Mouse (Mus musculus) heart, postnatal 0 days (tissue): ENCODE results near the gene Aaed1. TPM values are rescaled to one million over a fixed set of nuclear protein-coding genes. Genes with fewer than 3 reads are reported as not detected.
A peak's percentile ranks its signal among the peaks of the same experiment; 100 is the strongest.

Experiments used
- ATAC-seq: fragments of 200-750 bp; cut with Nextera tagmentation; 2 replicates; pipeline ENCODE4 v1.8.0; 2017; ENCODE audit warnings: low read depth, moderate number of reproducible peaks, moderate library complexity; ENCODE audit not compliant: insufficient read depth
- DNase-seq: peaks from one replicate; pipeline ENCODE4 v3.0.0-alpha.2; 2016; ENCODE audit warnings: low spot score
- H3K27ac ChIP-seq: fragments of 300-500 bp; sonication (generic); 2 replicates; pipeline ENCODE4 v1.5.1; 2014; ENCODE audit warnings: low read depth, mild to moderate bottlenecking
- H3K27me3 ChIP-seq: fragments of 300-500 bp; sonication (generic); 2 replicates; pipeline ENCODE4 v1.6.1; 2014; ENCODE audit warnings: low read length, mixed read lengths; ENCODE audit not compliant: control insufficient read depth, insufficient read depth
- H3K36me3 ChIP-seq: fragments of 300-500 bp; sonication (generic); replicated peaks from 2 replicates; pipeline ENCODE4 v1.6.1; 2014; ENCODE audit warnings: low read length, mixed read lengths; ENCODE audit not compliant: control insufficient read depth, insufficient read depth
- H3K4me1 ChIP-seq: fragments of 300-500 bp; sonication (generic); 2 replicates; pipeline ENCODE4 v1.6.1; 2014; ENCODE audit warnings: antibody characterized with exemption; ENCODE audit not compliant: control insufficient read depth, insufficient read depth
- H3K4me2 ChIP-seq: fragments of 300-500 bp; sonication (generic); 2 replicates; pipeline ENCODE4 v1.6.1; 2014; ENCODE audit warnings: low read depth, mild to moderate bottlenecking, low read length, moderate library complexity
- H3K4me3 ChIP-seq: fragments of 300-500 bp; sonication (generic); 2 replicates; pipeline ENCODE4 v1.5.1; 2014; ENCODE audit warnings: low read depth, low read length
- H3K9ac ChIP-seq: fragments of 300-500 bp; sonication (generic); replicated peaks from 2 replicates; pipeline ENCODE4 v1.6.1; 2014; ENCODE audit warnings: low read depth, low read length, mixed read lengths
- H3K9me3 ChIP-seq: fragments of 300-500 bp; sonication (generic); replicated peaks from 2 replicates; pipeline ENCODE4 v1.6.1; 2016; ENCODE audit warnings: low read length; ENCODE audit not compliant: control insufficient read depth
- CTCF ChIP-seq: IDR thresholded peaks from 2 replicates; pipeline ENCODE4 v1.5.1; 2016; ENCODE audit warnings: antibody characterized with exemption, control low read depth, low read depth
- EP300 ChIP-seq: IDR thresholded peaks from 2 replicates; pipeline ENCODE4 v1.6.1; 2016; ENCODE audit warnings: antibody characterized with exemption, low read depth
- WGBS: fragments of 180-500 bp; shearing (Covaris S2); extraction: QIAGEN DNeasy Blood & Tissue Kit; methylation state at CpG from one replicate; pipeline ENCODE4 v1.1.7; 2014; 5-methylcytosine and 5-hydroxymethylcytosine counted together
- polyA plus RNA-seq: library from polyadenylated mRNA; unstranded; fragments of >200 nt; fragmentation: Nextera tagmentation; extraction: Ambion mirVana; gene quantifications from 2 replicates; pipeline ENCODE4 v1.2.1, GENCODE M21; 2015
- total RNA-seq: library from RNA; depleted of rRNA; stranded (reverse); fragments of >200 nt; gene quantifications from 2 replicates; pipeline ENCODE4 v1.2.3, GENCODE M21; 2014; ENCODE audit warnings: low replicate concordance

Aaed1 gene
- total and polyA plus RNA-seq, 2 experiments from 2014 or later: 67.0 to 76.6 TPM

DNA sequence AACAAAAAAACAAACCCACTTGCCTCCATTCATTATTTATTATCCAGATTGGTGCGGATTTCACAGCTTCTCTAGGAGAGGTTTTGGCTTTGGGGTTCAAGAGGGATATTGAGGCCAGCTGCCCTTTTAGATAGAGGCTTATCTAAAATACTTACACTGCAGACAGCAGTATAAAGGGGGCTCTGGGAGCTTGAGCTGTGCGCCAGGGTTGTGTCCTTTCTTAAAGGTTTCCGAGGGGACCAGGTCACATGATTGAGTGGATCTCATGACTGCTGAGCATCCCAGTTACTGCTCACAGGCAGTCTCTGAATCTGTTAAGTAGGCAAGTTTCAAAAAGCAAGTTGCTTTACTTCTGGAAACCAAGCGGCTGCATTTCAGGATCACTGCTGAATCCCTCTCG lies 44.9 kb upstream of the Aaed1 start:
- Histone ChIP-seq H3K4me1 (no peaks in the 10 kb centered on the region), H3K9ac (no peak overlapping the region), H3K27ac (no peak overlapping the region), H3K36me3 (peaks cover 4% of the 10 kb centered on the region), H3K4me3 (no peak overlapping the region), H3K4me2 (no peak overlapping the region), H3K27me3 (no peaks in the 10 kb centered on the region), H3K9me3 (no peaks in the 10 kb centered on the region)
- TF ChIP-seq CTCF: no peak
- no peak for TF ChIP-seq EP300
- DNase-seq: no peak
- ATAC-seq: no peak
- 57% methylated on average over 5 of the region's 5 CpGs for WGBS

DNA sequence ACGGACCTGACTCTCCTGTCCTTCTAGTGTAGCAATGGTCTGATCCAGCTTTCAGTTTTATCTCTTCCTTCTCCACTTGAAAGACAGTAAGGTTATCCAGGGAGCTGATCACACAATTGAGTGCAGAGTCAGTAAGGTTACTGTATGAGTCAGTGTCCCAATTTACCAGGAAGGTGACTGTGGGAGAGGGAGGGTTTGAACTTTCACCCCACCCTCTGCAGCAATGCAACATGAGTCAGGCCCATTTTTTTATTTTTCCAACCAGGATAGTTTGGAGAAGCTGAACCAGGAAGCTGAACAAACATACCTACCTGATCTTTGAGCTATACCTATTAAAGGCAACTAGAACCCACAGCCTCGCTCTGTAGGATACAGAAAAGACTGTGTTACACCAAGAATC lies 37.0 kb upstream of the Aaed1 start:
- no peak overlapping the region for H3K4me3 ChIP-seq
- no peaks in the 10 kb centered on the region for H3K4me1 ChIP-seq
- no peaks in the 10 kb centered on the region for H3K36me3 ChIP-seq
- WGBS: 71% methylated on average over 2 of the region's 2 CpGs
- TF ChIP-seq EP300: no peak
- no peak for TF ChIP-seq CTCF
- DNase-seq (no peak), ATAC-seq (no peak)
- H3K9me3 ChIP-seq: no peaks in the 10 kb centered on the region
- H3K27ac ChIP-seq: no peak overlapping the region
- H3K4me2 ChIP-seq: no peak overlapping the region
- no peak overlapping the region for H3K9ac ChIP-seq
- H3K27me3 ChIP-seq: no peaks in the 10 kb centered on the region

GRCm38 (mm10) chr13:64344082-64344501 lies 31.6 kb upstream of the Aaed1 start:
- Histone ChIP-seq H3K27ac (peak overlapping the region; percentile 64), H3K36me3 (no peaks in the 10 kb centered on the region), H3K4me1 (no peaks in the 10 kb centered on the region), H3K4me2 (peak overlapping the region; percentile 86), H3K4me3 (peak overlapping the region; percentile 61), H3K9ac (peak overlapping the region; percentile 76), H3K27me3 (no peaks in the 10 kb centered on the region), H3K9me3 (no peaks in the 10 kb centered on the region)
- DNase-seq (peak; percentile 54), ATAC-seq (peak; percentile 84)
- WGBS: 2% methylated on average over 9 of the region's 9 CpGs
- TF ChIP-seq EP300: no peak
- no peak for TF ChIP-seq CTCF

- Histone ChIP-seq H3K9me3 (no peaks in the 10 kb centered on the region), H3K27me3 (no peaks in the 10 kb centered on the region), H3K4me3 (peak overlapping the region; percentile 61), H3K4me2 (peak overlapping the region; percentile 86), H3K4me1 (no peaks in the 10 kb centered on the region), H3K27ac (peak overlapping the region; percentile 64), H3K36me3 (no peaks in the 10 kb centered on the region), H3K9ac (peak overlapping the region; percentile 76)
- TF ChIP-seq EP300: no peak
- TF ChIP-seq CTCF: no peak
- DNase-seq (no peak), ATAC-seq (peak; percentile 55; the same call in 1 of the 2 replicates)
- 17% methylated on average over 10 of the region's 10 CpGs for WGBS
These were observed 31.1 kb upstream of the Aaed1 start for GRCm38 (mm10) chr13:64343598-64343997.

GRCm38 (mm10) chr13:64335546-64336132 lies 23.1 kb upstream of the Aaed1 start:
- H3K9me3 ChIP-seq: no peaks in the 10 kb centered on the region
- no peak overlapping the region for H3K9ac ChIP-seq
- 34% methylated on average over 4 of the region's 4 CpGs for WGBS
- H3K4me3 ChIP-seq: no peak overlapping the region
- DNase-seq (no peak), ATAC-seq (no peak)
- H3K27me3 ChIP-seq: no peaks in the 10 kb centered on the region
- no peaks in the 10 kb centered on the region for H3K4me1 ChIP-seq
- H3K27ac ChIP-seq: no peak overlapping the region
- H3K36me3 ChIP-seq: no peaks in the 10 kb centered on the region
- TF ChIP-seq CTCF (no peak), EP300 (no peak)
- H3K4me2 ChIP-seq: no peak overlapping the region

DNA sequence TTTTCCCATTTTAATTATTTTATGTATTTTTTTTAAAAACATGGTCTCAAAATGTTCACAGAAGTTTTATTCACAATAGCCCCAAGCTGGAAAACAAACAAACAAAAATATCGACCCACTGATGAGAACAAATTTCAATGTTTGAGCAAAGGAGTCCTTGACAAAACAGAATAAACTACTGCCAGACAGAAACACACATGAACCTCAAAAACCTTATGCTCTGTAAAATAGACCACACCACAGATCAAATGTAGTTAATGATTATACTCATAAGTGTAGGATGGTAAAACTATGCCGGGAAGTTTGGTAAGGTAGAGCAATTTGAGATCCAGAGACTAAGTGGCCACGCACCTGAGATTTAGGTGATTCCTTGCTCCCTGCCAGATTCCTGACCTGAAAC lies 20.6 kb upstream of the Aaed1 start:
- Histone ChIP-seq H3K4me1 (no peaks in the 10 kb centered on the region), H3K27ac (no peak overlapping the region), H3K36me3 (no peaks in the 10 kb centered on the region), H3K27me3 (no peaks in the 10 kb centered on the region), H3K4me3 (no peak overlapping the region), H3K4me2 (no peak overlapping the region), H3K9ac (no peak overlapping the region), H3K9me3 (no peaks in the 10 kb centered on the region)
- DNase-seq (no peak), ATAC-seq (no peak)
- no peak for TF ChIP-seq EP300
- no peak for TF ChIP-seq CTCF
- WGBS: 80% methylated on average over 3 of the region's 3 CpGs
